Mouse (Mus musculus) testis, adult 2 months (tissue): Measurements from ENCODE around the gene Olfr155. TPM values are rescaled to one million over a fixed set of nuclear protein-coding genes. Genes with fewer than 3 reads are reported as not detected.

Experiments used
- H3K27ac ChIP-seq: fragments of 200-500 bp; 2 replicates; pipeline ENCODE4 v1.5.1; 2012; ENCODE audit warnings: low read depth, low read length; ENCODE audit not compliant: control insufficient read depth, insufficient read depth
- H3K27me3 ChIP-seq: fragments of 200-500 bp; 2 replicates; pipeline ENCODE4 v1.6.1; 2012; ENCODE audit warnings: mild to moderate bottlenecking, low read length, moderate library complexity; ENCODE audit not compliant: control insufficient read depth, insufficient read depth
- H3K36me3 ChIP-seq: fragments of 200-500 bp; 2 replicates; pipeline ENCODE4 v1.6.1; 2012; ENCODE audit warnings: mild to moderate bottlenecking, low read length; ENCODE audit not compliant: control insufficient read depth, insufficient read depth
- H3K4me1 ChIP-seq: fragments of 200-500 bp; 2 replicates; pipeline ENCODE4 v1.6.1; 2012; ENCODE audit warnings: low read length; ENCODE audit not compliant: control insufficient read depth, insufficient read depth
- H3K4me3 ChIP-seq: fragments of 200-500 bp; 2 replicates; pipeline ENCODE4 v1.5.1; 2012; ENCODE audit warnings: low read depth, mild to moderate bottlenecking, low read length, moderate library complexity, mixed read lengths; ENCODE audit not compliant: control insufficient read depth
- CTCF ChIP-seq: fragments of 200-500 bp; IDR thresholded peaks from 2 replicates; pipeline ENCODE4 v1.5.1; 2012; ENCODE audit warnings: low read depth, mild to moderate bottlenecking, inconsistent platforms, low read length, moderate library complexity; ENCODE audit not compliant: control insufficient read depth, insufficient read depth, insufficient replicate concordance
- POLR2A ChIP-seq: fragments of 200-500 bp; IDR thresholded peaks from 2 replicates; pipeline ENCODE4 v1.6.1; 2012; ENCODE audit warnings: low read depth, mild to moderate bottlenecking, inconsistent platforms, low read length, moderate library complexity; ENCODE audit not compliant: control insufficient read depth
- polyA plus RNA-seq: library from polyadenylated mRNA; depleted of rRNA; stranded (reverse); fragments of >200 nt; gene quantifications from 2 replicates; pipeline ENCODE4 v1.2.3, GENCODE M21; 2012; rRNA removed

Olfr155 gene
- polyA plus RNA-seq, result not detected in 2 replicates

GRCm38 (mm10) chr4:43851265-43851664 is at the start of gene Olfr155:
Gene Olfr155 (plus strand): TSS chr4:43851565.
- H3K27ac ChIP-seq, result no peak within 1 kb of the TSS
- no peak for TF ChIP-seq POLR2A
- no peak for TF ChIP-seq CTCF
- no peak within 1 kb of the TSS for H3K4me3 ChIP-seq
- no peaks in the 10 kb centered on the region for H3K4me1 ChIP-seq
- no peaks in the 10 kb centered on the region for H3K36me3 ChIP-seq
- H3K27me3 ChIP-seq, result no peaks in the 10 kb centered on the region

- Histone ChIP-seq H3K4me3 (no peak overlapping the region), H3K27ac (no peak overlapping the region), H3K4me1 (no peaks in the 10 kb centered on the region), H3K36me3 (no peaks in the 10 kb centered on the region), H3K27me3 (no peaks in the 10 kb centered on the region)
- TF ChIP-seq POLR2A, result no peak
- TF ChIP-seq CTCF, result no peak
These were observed 28.3 kb upstream of the Olfr155 start for GRCm38 (mm10) chr4:43822896-43823550.

- Histone ChIP-seq H3K27ac (no peak within 1 kb of the TSS), H3K36me3 (no peaks in the 10 kb centered on the region), H3K27me3 (no peaks in the 10 kb centered on the region), H3K4me3 (no peak within 1 kb of the TSS), H3K4me1 (no peaks in the 10 kb centered on the region)
- TF ChIP-seq CTCF (peak; percentile 57; the same call in 1 of the 2 replicates), POLR2A (no peak)
These were observed 27.5 kb upstream of the Olfr155 start, which contains the start of gene Olfr156 for GRCm38 (mm10) chr4:43823845-43824337. Gene Olfr156 (minus strand): TSS chr4:43823895.

- no peaks in the 10 kb centered on the region for H3K36me3 ChIP-seq
These were observed 22.6 kb upstream of the Olfr155 start for GRCm38 (mm10) chr4:43828806-43829205.

GRCm38 (mm10) chr4:43832031-43832430 is 19.3 kb upstream of the Olfr155 start:
- no peak overlapping the region for H3K27ac ChIP-seq
- TF ChIP-seq CTCF (no peak), POLR2A (no peak)
- H3K36me3 ChIP-seq, result no peaks in the 10 kb centered on the region
- H3K27me3 ChIP-seq, result no peaks in the 10 kb centered on the region
- no peaks in the 10 kb centered on the region for H3K4me1 ChIP-seq
- H3K4me3 ChIP-seq, result no peak overlapping the region

More at GRCm38 (mm10) chr4:43828806-43829205, 22.6 kb upstream of the Olfr155 start:
- no peaks in the 10 kb centered on the region for H3K4me1 ChIP-seq
- TF ChIP-seq POLR2A, result no peak
- no peak for TF ChIP-seq CTCF
- no peaks in the 10 kb centered on the region for H3K27me3 ChIP-seq
- H3K27ac ChIP-seq, result no peak overlapping the region
- H3K4me3 ChIP-seq, result no peak overlapping the region

- no peaks in the 10 kb centered on the region for H3K36me3 ChIP-seq
- no peaks in the 10 kb centered on the region for H3K4me1 ChIP-seq
These were observed 17.6 kb upstream of the Olfr155 start for GRCm38 (mm10) chr4:43833752-43834151.

DNA sequence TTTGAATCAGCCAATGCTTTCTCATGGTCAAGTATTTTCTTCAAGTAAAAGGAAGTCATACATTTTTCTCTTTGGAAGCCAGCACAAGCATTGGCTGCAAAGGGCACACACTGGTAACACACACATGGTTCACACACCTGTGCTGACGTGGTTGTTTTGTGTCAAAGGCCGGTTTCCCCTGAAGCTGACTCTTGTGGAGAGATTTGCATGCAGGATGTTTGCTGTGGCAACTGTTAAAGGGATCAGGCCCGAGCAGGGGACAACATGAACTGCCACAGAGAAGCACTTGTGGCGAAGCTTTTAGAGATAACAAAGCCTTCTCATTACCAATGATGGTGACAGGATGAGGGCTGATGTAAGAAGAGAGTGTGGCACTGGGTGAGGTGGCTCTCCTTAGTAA is 16.6 kb upstream of the Olfr155 start:
- Histone ChIP-seq H3K27ac (no peak overlapping the region), H3K4me3 (no peak overlapping the region), H3K27me3 (no peaks in the 10 kb centered on the region), H3K4me1 (no peaks in the 10 kb centered on the region), H3K36me3 (no peaks in the 10 kb centered on the region)
- no peak for TF ChIP-seq POLR2A
- TF ChIP-seq CTCF, result no peak

More at GRCm38 (mm10) chr4:43833752-43834151, 17.6 kb upstream of the Olfr155 start:
- H3K4me3 ChIP-seq, result no peak overlapping the region
- no peak overlapping the region for H3K27ac ChIP-seq
- H3K27me3 ChIP-seq, result no peaks in the 10 kb centered on the region
- TF ChIP-seq POLR2A (no peak), CTCF (no peak)
